Mouse (Mus musculus) hindbrain, postnatal 0 days (tissue): ENCODE measurements at regions not wholly inside any gene's neighbourhood (a gene's known extent, or its start where the extent isn't known, plus 50 kb on each side); places are given as distances from the start of the nearest gene placed in this dataset.

Experiments
- ATAC-seq: fragments of 200-750 bp; cut with Nextera tagmentation; 2 replicates; pipeline ENCODE4 v1.8.0; 2017; ENCODE audit warnings: mild to moderate bottlenecking, moderate TSS enrichment, moderate library complexity
- DNase-seq: peaks from one replicate; pipeline ENCODE4 v3.0.0-alpha.2; 2015; ENCODE audit warnings: low spot score
- H3K27ac ChIP-seq: fragments of 300-500 bp; sonication (generic); 2 replicates; pipeline ENCODE4 v1.5.1; 2014; ENCODE audit warnings: mild to moderate bottlenecking
- H3K27me3 ChIP-seq: fragments of 300-500 bp; sonication (generic); 2 replicates; pipeline ENCODE4 v1.6.1; 2014; ENCODE audit warnings: low read length, mixed read lengths; ENCODE audit not compliant: insufficient read depth
- H3K36me3 ChIP-seq: fragments of 300-500 bp; sonication (generic); 2 replicates; pipeline ENCODE4 v1.6.1; 2014; ENCODE audit warnings: low read length, mixed read lengths; ENCODE audit not compliant: insufficient read depth
- H3K4me1 ChIP-seq: fragments of 300-500 bp; sonication (generic); 2 replicates; pipeline ENCODE4 v1.6.1; 2014; ENCODE audit warnings: antibody characterized with exemption, low read length, mixed read lengths; ENCODE audit not compliant: insufficient read depth
- H3K4me2 ChIP-seq: fragments of 300-500 bp; sonication (generic); 2 replicates; pipeline ENCODE4 v1.6.1; 2014; ENCODE audit warnings: low read depth, mild to moderate bottlenecking, low read length, moderate library complexity, mixed read lengths
- H3K4me3 ChIP-seq: fragments of 300-500 bp; sonication (generic); 2 replicates; pipeline ENCODE4 v1.5.1; 2014; ENCODE audit warnings: low read length
- H3K9ac ChIP-seq: fragments of 300-500 bp; sonication (generic); replicated peaks from 2 replicates; pipeline ENCODE4 v1.6.1; 2014; ENCODE audit warnings: mild to moderate bottlenecking, low read length, moderate library complexity, mixed read lengths
- H3K9me3 ChIP-seq: fragments of 300-500 bp; sonication (generic); 2 replicates; pipeline ENCODE4 v1.6.1; 2016; ENCODE audit warnings: low read length, mixed read lengths
- CTCF ChIP-seq: IDR thresholded peaks from 2 replicates; pipeline ENCODE4 v1.5.1; 2016; ENCODE audit warnings: antibody characterized with exemption, control low read depth, low read depth
- WGBS: fragments of 180-500 bp; shearing (Covaris S2); extraction: QIAGEN DNeasy Blood & Tissue Kit; methylation state at CpG from one replicate; pipeline ENCODE4 v1.1.7; 2014; 5-methylcytosine and 5-hydroxymethylcytosine counted together

DNA sequence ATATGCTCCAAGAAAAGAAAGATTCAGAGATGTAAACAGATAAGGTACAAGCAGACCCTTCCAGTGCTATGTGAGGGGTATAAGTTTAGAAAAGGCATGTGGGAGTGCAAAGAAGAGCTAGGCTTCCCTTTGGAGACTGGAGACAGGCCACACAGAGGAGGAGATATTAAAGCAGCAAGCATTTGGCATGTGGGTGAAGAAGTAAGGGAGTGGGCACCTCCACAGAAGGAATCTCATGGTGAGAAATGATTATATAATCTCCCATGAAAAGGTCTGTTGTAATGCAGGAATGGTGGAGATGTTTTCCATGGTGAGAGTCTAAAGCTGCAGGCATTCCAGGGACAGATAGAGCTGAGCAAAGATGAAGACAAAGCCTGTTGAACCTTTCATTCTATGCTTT is 778.1 kb downstream of the Nova1 start:
- DNase-seq (no peak), ATAC-seq (no peak)
- H3K9ac ChIP-seq = no peak overlapping the region
- H3K27ac ChIP-seq = no peak overlapping the region
- TF ChIP-seq CTCF = no peak
- H3K27me3 ChIP-seq = no peaks in the 10 kb centered on the region
- H3K4me2 ChIP-seq = no peak overlapping the region
- no peaks in the 10 kb centered on the region for H3K36me3 ChIP-seq
- H3K9me3 ChIP-seq = no peaks in the 10 kb centered on the region
- no peaks in the 10 kb centered on the region for H3K4me1 ChIP-seq
- H3K4me3 ChIP-seq = no peak overlapping the region

DNA sequence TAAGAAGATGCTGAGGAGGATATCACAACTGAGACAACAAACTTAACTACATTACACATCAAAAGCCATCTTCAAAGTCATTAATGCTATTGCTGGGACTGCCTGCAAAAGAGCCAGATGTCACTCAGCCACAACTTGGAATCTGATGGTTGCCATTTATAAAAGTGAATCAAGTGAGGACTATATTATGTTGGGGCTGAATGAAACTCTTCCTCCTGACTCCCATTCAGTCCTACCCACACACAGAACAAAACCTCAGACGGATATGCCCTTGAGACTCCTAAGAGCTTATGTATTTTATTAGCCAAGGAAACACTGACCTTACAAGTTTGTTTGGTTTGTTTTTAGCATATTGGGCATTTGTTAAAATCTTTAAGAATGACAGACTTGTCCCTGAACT is 778.5 kb downstream of the Nova1 start:
- no peaks in the 10 kb centered on the region for H3K4me1 ChIP-seq
- H3K9ac ChIP-seq = no peak overlapping the region
- no peak overlapping the region for H3K27ac ChIP-seq
- no peak overlapping the region for H3K4me3 ChIP-seq
- ATAC-seq = no peak
- TF ChIP-seq CTCF = no peak
- H3K36me3 ChIP-seq = no peaks in the 10 kb centered on the region
- no peaks in the 10 kb centered on the region for H3K9me3 ChIP-seq
- 78% methylated on average over 1 of the region's 1 CpGs for WGBS
- DNase-seq = no peak
- H3K4me2 ChIP-seq = no peak overlapping the region
- no peaks in the 10 kb centered on the region for H3K27me3 ChIP-seq

DNA sequence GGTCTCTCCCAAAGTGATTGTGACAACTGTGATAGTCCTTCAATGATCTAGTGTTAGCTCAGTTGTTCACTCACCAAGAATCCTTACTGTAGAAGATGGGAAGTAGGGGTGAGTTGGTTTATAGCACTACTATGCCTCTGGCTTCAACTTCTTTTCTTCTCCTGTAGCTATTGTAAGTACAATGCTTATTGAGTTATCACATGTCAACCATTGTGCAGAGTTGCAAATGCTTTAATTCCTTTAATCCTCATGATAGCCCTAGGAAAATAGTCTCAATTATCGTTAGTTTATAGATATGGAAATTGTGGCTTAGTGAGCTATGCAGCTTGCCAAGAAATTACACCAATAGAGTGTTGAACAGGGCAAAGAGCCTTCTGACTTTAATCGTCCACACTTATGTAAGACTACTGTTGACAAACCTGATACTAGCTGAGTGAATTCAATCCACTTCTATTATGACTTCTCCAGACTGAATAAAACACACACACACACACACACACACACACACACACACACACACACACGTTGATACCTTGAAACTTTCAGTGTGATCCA is 782.1 kb downstream of the Nova1 start:
- ATAC-seq (no peak), DNase-seq (no peak)
- Histone ChIP-seq H3K9me3 (no peaks in the 10 kb centered on the region), H3K4me2 (no peak overlapping the region), H3K4me1 (no peaks in the 10 kb centered on the region), H3K9ac (no peak overlapping the region), H3K36me3 (no peaks in the 10 kb centered on the region), H3K27ac (no peak overlapping the region), H3K27me3 (no peaks in the 10 kb centered on the region), H3K4me3 (no peak overlapping the region)
- 51% methylated on average over 3 of the region's 3 CpGs for WGBS
- no peak for TF ChIP-seq CTCF

DNA sequence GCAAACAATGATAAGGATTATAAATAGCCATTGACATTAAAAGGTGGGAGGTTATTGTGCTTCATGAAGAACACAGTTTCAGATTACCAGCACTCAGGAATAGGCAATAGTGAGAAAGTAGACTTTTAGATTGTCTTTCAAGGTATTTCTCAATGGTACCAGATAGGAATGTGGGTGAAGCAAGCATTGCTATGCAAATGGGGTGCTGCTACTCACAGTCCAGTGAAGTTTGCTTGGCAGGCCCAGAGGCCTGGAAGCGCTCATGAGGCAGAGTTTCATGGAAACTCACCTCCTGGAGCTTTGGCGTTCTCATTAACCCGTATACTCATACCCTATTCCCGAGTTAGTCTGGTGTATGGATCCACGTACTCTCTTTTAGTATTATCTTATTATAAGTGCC is 793.5 kb downstream of the Nova1 start:
- Histone ChIP-seq H3K4me3 (no peak overlapping the region), H3K4me2 (no peak overlapping the region), H3K27me3 (no peaks in the 10 kb centered on the region), H3K27ac (no peak overlapping the region), H3K9me3 (no peaks in the 10 kb centered on the region), H3K36me3 (no peaks in the 10 kb centered on the region), H3K9ac (no peak overlapping the region), H3K4me1 (no peaks in the 10 kb centered on the region)
- TF ChIP-seq CTCF = no peak
- ATAC-seq = no peak
- DNase-seq = no peak
- WGBS = 89% methylated on average over 5 of the region's 5 CpGs

DNA sequence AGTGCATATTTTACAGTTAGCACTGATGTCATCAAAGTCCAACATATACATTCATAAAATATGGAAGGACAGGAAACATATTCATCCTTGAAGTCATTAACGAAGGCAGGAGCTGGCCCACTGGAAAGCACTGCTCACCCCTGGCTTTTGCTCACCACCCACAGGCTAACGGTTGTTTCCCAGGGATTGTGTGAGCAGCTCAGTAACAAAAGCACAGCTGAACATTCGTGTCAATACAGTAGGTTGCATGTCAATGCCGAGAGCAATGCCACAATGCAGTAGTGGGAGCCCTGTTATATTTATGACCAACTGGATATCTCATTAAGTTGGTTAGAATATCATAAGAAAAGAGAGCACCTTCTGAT is 797.2 kb downstream of the Nova1 start:
- no peak for ATAC-seq
- no peak overlapping the region for H3K27ac ChIP-seq

DNA sequence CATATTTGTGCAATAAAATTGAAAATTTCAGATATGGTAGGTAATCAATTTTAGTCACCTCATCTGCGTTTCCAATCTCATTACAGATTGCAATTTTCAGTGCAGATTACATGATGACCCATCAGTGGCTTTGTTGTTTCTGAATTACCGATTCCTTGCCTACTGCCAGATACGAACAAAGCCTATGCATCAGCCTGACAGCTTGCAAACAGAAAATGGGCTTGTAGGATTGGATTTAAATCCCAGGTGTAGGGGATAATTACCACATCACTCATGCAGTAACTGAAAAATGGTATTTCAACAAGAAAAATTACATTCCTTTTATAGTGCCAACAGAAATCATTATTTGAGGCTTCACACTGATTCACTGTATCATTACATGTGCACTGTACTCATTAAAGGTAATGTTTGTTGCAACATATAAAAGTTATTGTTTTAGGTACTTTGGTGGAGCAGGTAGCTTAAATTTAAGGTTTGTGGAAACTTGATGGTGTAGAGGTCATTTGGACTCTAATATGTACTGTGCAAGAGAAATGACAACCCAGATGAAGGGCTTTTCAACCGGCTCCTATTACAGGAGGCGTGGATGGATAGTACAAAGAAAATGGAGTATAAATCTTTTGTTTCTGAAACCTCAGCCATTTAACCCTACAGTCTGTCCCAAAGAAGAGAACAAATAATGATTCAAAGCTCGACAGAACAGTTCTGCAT is 797.7 kb downstream of the Nova1 start:
- WGBS = 68% methylated on average over 6 of the region's 6 CpGs
- no peaks in the 10 kb centered on the region for H3K27me3 ChIP-seq
- no peaks in the 10 kb centered on the region for H3K4me1 ChIP-seq
- DNase-seq (peak; percentile 8), ATAC-seq (no peak)
- H3K36me3 ChIP-seq = no peaks in the 10 kb centered on the region
- H3K4me2 ChIP-seq = no peak overlapping the region
- no peaks in the 10 kb centered on the region for H3K9me3 ChIP-seq
- H3K27ac ChIP-seq = no peak overlapping the region
- H3K4me3 ChIP-seq = no peak overlapping the region
- no peak for TF ChIP-seq CTCF
- H3K9ac ChIP-seq = no peak overlapping the region

More for the DNA sequence above, 797.2 kb downstream of the Nova1 start:
- Histone ChIP-seq H3K9ac (no peak overlapping the region), H3K36me3 (no peaks in the 10 kb centered on the region), H3K4me2 (no peak overlapping the region), H3K4me1 (no peaks in the 10 kb centered on the region), H3K9me3 (no peaks in the 10 kb centered on the region), H3K4me3 (no peak overlapping the region), H3K27me3 (no peaks in the 10 kb centered on the region)
- DNase-seq = no peak
- TF ChIP-seq CTCF = no peak
- 47% methylated on average over 4 of the region's 4 CpGs for WGBS

DNA sequence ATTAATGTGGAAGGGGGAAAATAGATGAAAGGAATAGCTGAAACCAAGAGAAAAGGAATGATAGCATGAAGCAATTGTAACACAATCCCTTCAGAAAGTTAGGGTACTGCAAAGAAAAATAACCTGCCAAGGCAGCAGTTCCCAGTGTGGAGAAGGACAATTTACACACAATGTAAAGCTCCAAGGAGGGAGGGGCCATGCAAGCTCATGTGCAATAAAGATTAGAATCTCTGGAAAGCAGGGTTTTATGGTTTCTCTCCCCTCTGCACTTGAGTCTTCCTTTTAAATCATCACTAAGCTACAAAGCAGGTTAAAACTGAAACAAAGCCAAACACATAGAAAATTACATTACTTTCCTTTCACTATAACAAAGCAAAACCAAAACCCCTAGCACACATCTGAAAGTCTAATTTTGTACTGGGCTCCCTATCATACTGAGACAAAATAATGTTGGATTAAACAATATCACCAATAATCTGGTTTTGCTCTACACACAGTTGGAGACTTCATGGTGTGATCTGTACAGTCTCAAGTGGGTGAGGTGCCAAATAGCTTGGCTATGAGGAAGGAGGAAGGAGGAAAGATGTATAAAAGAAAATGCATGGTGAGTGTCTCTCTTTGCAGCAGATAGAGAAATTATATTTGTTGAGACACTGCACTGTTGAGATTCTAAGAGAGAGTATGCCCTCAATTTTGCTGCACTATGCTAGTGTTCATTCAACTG is 840.9 kb downstream of the Nova1 start:
- Histone ChIP-seq H3K9me3 (no peaks in the 10 kb centered on the region), H3K27ac (no peak overlapping the region), H3K36me3 (no peaks in the 10 kb centered on the region), H3K4me2 (no peak overlapping the region), H3K4me3 (no peak overlapping the region), H3K27me3 (no peaks in the 10 kb centered on the region), H3K4me1 (no peaks in the 10 kb centered on the region), H3K9ac (no peak overlapping the region)
- ATAC-seq (no peak), DNase-seq (no peak)
- TF ChIP-seq CTCF = no peak
